Mouse (Mus musculus) hindlimb bud, embryonic 11.5 days (tissue): ENCODE data around the gene Iqcf3.

ENCODE experiments used
- DNase-seq: peaks from one replicate; pipeline ENCODE4 v3.0.0-alpha.2; 2012; ENCODE audit warnings: low read depth, low spot score; ENCODE audit errors: extremely low spot score

Gene Iqcf3

GRCm38 (mm10) chr9:106456325-106457162 is 104.9 kb downstream of the Iqcf3 start:
- no peak for DNase-seq

- no peak for DNase-seq
Observed at GRCm38 (mm10) chr9:106454888-106455681, 106.3 kb downstream of the Iqcf3 start.

GRCm38 (mm10) chr9:106454071-106454761 is 107.2 kb downstream of the Iqcf3 start:
- DNase-seq = no peak

GRCm38 (mm10) chr9:106453271-106454070 is 108.0 kb downstream of the Iqcf3 start, which contains the start of gene Pcbp4:
Pcbp4 (plus strand) TSS chr9:106453291.
- no peak for DNase-seq
